Mouse (Mus musculus): ENCODE data around the gene Zfp12. TPM values are rescaled to one million over a fixed set of nuclear protein-coding genes. Genes with fewer than 3 reads are reported as not detected.
A peak's percentile ranks its signal among the peaks of the same experiment; 100 is the strongest.

Zfp12 gene
- total and polyA plus RNA-seq, 3 experiments: 12.8 to 18.8 (median 13.1) TPM

GRCm38 (mm10) chr5:143284762-143285161, 49.8 kb downstream of the Zfp12 start:
- H3K27me3 ChIP-seq (replicated peaks): no peaks in the 10 kb centered on the region

GRCm38 (mm10) chr5:143287774-143288328, 52.9 kb downstream of the Zfp12 start:
- TF ChIP-seq ZC3H11A (IDR thresholded peaks at IDR 0.05; ENCODE audit: low read depth, low read length): no peak
- TF ChIP-seq SIN3A (IDR thresholded peaks at IDR 0.05; ENCODE audit: low read length): no peak
- TF ChIP-seq TCF12 (IDR thresholded peaks at IDR 0.05; ENCODE audit: low read depth, low read length): no peak
- no peak for TF ChIP-seq PAX5 (IDR thresholded peaks at IDR 0.05; ENCODE audit: low read length)
- Histone ChIP-seq H3K9ac (ENCODE audit: insufficient read depth, low read depth) (no peak overlapping the region), H3K4me3 (replicated peaks in 1 of 3; ENCODE audit: low read depth in 2 of 3, low read length in 2 of 3, poor library complexity in 1 of 3) (no peak overlapping the region), H3K4me2 (ENCODE audit: insufficient read depth, low read depth, poor library complexity, severe bottlenecking) (no peak overlapping the region), H3K27ac (ENCODE audit: insufficient read depth, low read depth) (no peak overlapping the region), H3K4me1 (ENCODE audit: control insufficient read depth in 1 of 2, insufficient read depth in 2 of 2) (no peaks in the 10 kb centered on the region), H3K36me3 (replicated peaks in 1 of 2; ENCODE audit: control insufficient read depth in 1 of 2, insufficient read depth in 1 of 2, low read length in 1 of 2) (peaks cover 0 to 26% of the 10 kb centered on the region in 2 experiments), H3K79me2 (replicated peaks; ENCODE audit: control insufficient read depth, extremely low read depth, insufficient read depth, poor library complexity, severe bottlenecking) (no peaks in the 10 kb centered on the region), H3K9me3 (replicated peaks; ENCODE audit: low read length) (no peaks in the 10 kb centered on the region), H3K27me3 (replicated peaks) (no peaks in the 10 kb centered on the region)
- in situ Hi-C loops (cut with MboI; ENCODE audit: low pct_ligation_motif_present, low pct_unique_long_range_greater_than_20kb, low sequenced_read_pairs) (loop anchor here (25.0 kb wide), 1 partner anchor 351 kb away; no protein-coding TSS in a partner anchor), dilution Hi-C loops (cut with MboI; ENCODE audit: extremely low pct_ligation_motif_present, extremely low pct_unique_long_range_greater_than_20kb, low sequenced_read_pairs) (no loop called here)
- DNase-seq (ENCODE audit: extremely low read depth): no peak

More at GRCm38 (mm10) chr5:143284762-143285161, 49.8 kb downstream of the Zfp12 start:
- no peak overlapping the region for H3K4me2 ChIP-seq (ENCODE audit: insufficient read depth, low read depth, poor library complexity, severe bottlenecking)
- H3K4me1 ChIP-seq (ENCODE audit: control insufficient read depth in 1 of 2, insufficient read depth in 2 of 2): peaks cover 3 to 13% of the 10 kb centered on the region in 2 experiments; a peak in 3 of 4 replicates
- no peaks in the 10 kb centered on the region for H3K79me2 ChIP-seq (replicated peaks; ENCODE audit: control insufficient read depth, extremely low read depth, insufficient read depth, poor library complexity, severe bottlenecking)
- peaks cover 0 to 20% of the 10 kb centered on the region in 2 experiments for H3K36me3 ChIP-seq (replicated peaks in 1 of 2; ENCODE audit: control insufficient read depth in 1 of 2, insufficient read depth in 1 of 2, low read length in 1 of 2)
- dilution Hi-C loops (cut with MboI; ENCODE audit: extremely low pct_ligation_motif_present, extremely low pct_unique_long_range_greater_than_20kb, low sequenced_read_pairs) (no loop called here), in situ Hi-C loops (cut with MboI; ENCODE audit: low pct_ligation_motif_present, low pct_unique_long_range_greater_than_20kb, low sequenced_read_pairs) (loop anchor here (25.0 kb wide), 1 partner anchor 347 kb away; no protein-coding TSS in a partner anchor)
- no peaks in the 10 kb centered on the region for H3K9me3 ChIP-seq (replicated peaks; ENCODE audit: low read length)
- no peak for DNase-seq (ENCODE audit: extremely low read depth)
- H3K27ac ChIP-seq (ENCODE audit: insufficient read depth, low read depth): no peak overlapping the region
- TF ChIP-seq CTCF (conservative IDR thresholded peaks at IDR 0.05 in 1 of 2, IDR thresholded peaks at IDR 0.05 in 1 of 2; ENCODE audit: low read depth in 2 of 2, low read length in 2 of 2) (peak in 1 of 2 experiments; percentile 59; a peak in 2 of 4 replicates), ZKSCAN1 (IDR thresholded peaks at IDR 0.05; ENCODE audit: borderline replicate concordance, low read depth, low read length) (no peak), RAD21 (IDR thresholded peaks at IDR 0.05; ENCODE audit: low read depth, low read length) (peak; percentile 63), ZC3H11A (IDR thresholded peaks at IDR 0.05; ENCODE audit: low read depth, low read length) (no peak), E2F4 (IDR thresholded peaks at IDR 0.05; ENCODE audit: insufficient replicate concordance, low read depth, low read length) (no peak), POLR2A (IDR thresholded peaks at IDR 0.05; ENCODE audit: low read depth, low read length) (no peak), SMC3 (IDR thresholded peaks at IDR 0.05; ENCODE audit: low read depth, low read length) (peak; percentile 48), NRF1 (IDR thresholded peaks at IDR 0.05; ENCODE audit: low read depth, low read length) (no peak)
- no peak overlapping the region for H3K9ac ChIP-seq (ENCODE audit: insufficient read depth, low read depth)
- no peak overlapping the region for H3K4me3 ChIP-seq (replicated peaks in 1 of 3; ENCODE audit: low read depth in 2 of 3, low read length in 2 of 3, poor library complexity in 1 of 3)

- in situ Hi-C loops (cut with MboI; ENCODE audit: low pct_ligation_motif_present, low pct_unique_long_range_greater_than_20kb, low sequenced_read_pairs) (loop anchor here (25.0 kb wide), 1 partner anchor 351 kb away; no protein-coding TSS in a partner anchor), dilution Hi-C loops (cut with MboI; ENCODE audit: extremely low pct_ligation_motif_present, extremely low pct_unique_long_range_greater_than_20kb, low sequenced_read_pairs) (no loop called here)
- no peak for DNase-seq (ENCODE audit: extremely low read depth)
- no peaks in the 10 kb centered on the region for H3K27me3 ChIP-seq (replicated peaks)
- H3K36me3 ChIP-seq (replicated peaks in 1 of 2; ENCODE audit: control insufficient read depth in 1 of 2, insufficient read depth in 1 of 2, low read length in 1 of 2): peaks cover 0 to 28% of the 10 kb centered on the region in 2 experiments
- no peaks in the 10 kb centered on the region for H3K79me2 ChIP-seq (replicated peaks; ENCODE audit: control insufficient read depth, extremely low read depth, insufficient read depth, poor library complexity, severe bottlenecking)
- H3K4me2 ChIP-seq (ENCODE audit: insufficient read depth, low read depth, poor library complexity, severe bottlenecking): no peak overlapping the region
- no peak overlapping the region for H3K4me3 ChIP-seq (replicated peaks in 1 of 3; ENCODE audit: low read depth in 2 of 3, low read length in 2 of 3, poor library complexity in 1 of 3)
- H3K4me1 ChIP-seq (ENCODE audit: control insufficient read depth in 1 of 2, insufficient read depth in 2 of 2): no peaks in the 10 kb centered on the region
- H3K27ac ChIP-seq (ENCODE audit: insufficient read depth, low read depth): no peak overlapping the region
- H3K9ac ChIP-seq (ENCODE audit: insufficient read depth, low read depth): no peak overlapping the region
- H3K9me3 ChIP-seq (replicated peaks; ENCODE audit: low read length): peaks cover 1% of the 10 kb centered on the region
- TF ChIP-seq CHD1 (IDR thresholded peaks at IDR 0.05; ENCODE audit: low read depth, low read length): no peak
- no peak for TF ChIP-seq NELFE (IDR thresholded peaks at IDR 0.05; ENCODE audit: low read depth, low read length)
- TF ChIP-seq ELF1 (IDR thresholded peaks at IDR 0.05; ENCODE audit: low read depth, low read length): no peak
- TF ChIP-seq BHLHE40 (IDR thresholded peaks at IDR 0.05; ENCODE audit: low read depth, low read length): no peak
- TF ChIP-seq MAFK (IDR thresholded peaks at IDR 0.05; ENCODE audit: insufficient replicate concordance, low read length): no peak
- TF ChIP-seq PAX5 (IDR thresholded peaks at IDR 0.05; ENCODE audit: low read length): no peak
- TF ChIP-seq CTCF (conservative IDR thresholded peaks at IDR 0.05 in 1 of 2, IDR thresholded peaks at IDR 0.05 in 1 of 2; ENCODE audit: low read depth in 2 of 2, low read length in 2 of 2): no peak
- no peak for TF ChIP-seq JUND (conservative IDR thresholded peaks at IDR 0.05; ENCODE audit: low read depth, low read length)
- TF ChIP-seq HCFC1 (IDR thresholded peaks at IDR 0.05; ENCODE audit: low read depth, low read length): no peak
- TF ChIP-seq POLR2A (IDR thresholded peaks at IDR 0.05; ENCODE audit: low read depth, low read length): no peak
- TF ChIP-seq SMC3 (IDR thresholded peaks at IDR 0.05; ENCODE audit: low read depth, low read length): no peak
- TF ChIP-seq CHD2 (IDR thresholded peaks at IDR 0.05; ENCODE audit: low read length): no peak
- no peak for TF ChIP-seq MAZ (IDR thresholded peaks at IDR 0.05; ENCODE audit: low read depth, low read length)
- no peak for TF ChIP-seq MYC (IDR thresholded peaks at IDR 0.05; ENCODE audit: low read depth, low read length)
- no peak for TF ChIP-seq UBTF (IDR thresholded peaks at IDR 0.05; ENCODE audit: low read depth, low read length)
- no peak for TF ChIP-seq ZMIZ1 (IDR thresholded peaks at IDR 0.05; ENCODE audit: low read depth, low read length)
- no peak for TF ChIP-seq ZC3H11A (IDR thresholded peaks at IDR 0.05; ENCODE audit: low read depth, low read length)
- no peak for TF ChIP-seq ZNF384 (IDR thresholded peaks at IDR 0.05; ENCODE audit: low read depth, low read length)
Observed at GRCm38 (mm10) chr5:143288378-143288911, 53.5 kb downstream of the Zfp12 start.
